Mouse (Mus musculus): Measurements from ENCODE around the gene D11Wsu47e.

D11Wsu47e gene

GRCm38 (mm10) chr11:113737553-113737854 lies 53.3 kb downstream of the D11Wsu47e start:
- no peak for DNase-seq

DNA sequence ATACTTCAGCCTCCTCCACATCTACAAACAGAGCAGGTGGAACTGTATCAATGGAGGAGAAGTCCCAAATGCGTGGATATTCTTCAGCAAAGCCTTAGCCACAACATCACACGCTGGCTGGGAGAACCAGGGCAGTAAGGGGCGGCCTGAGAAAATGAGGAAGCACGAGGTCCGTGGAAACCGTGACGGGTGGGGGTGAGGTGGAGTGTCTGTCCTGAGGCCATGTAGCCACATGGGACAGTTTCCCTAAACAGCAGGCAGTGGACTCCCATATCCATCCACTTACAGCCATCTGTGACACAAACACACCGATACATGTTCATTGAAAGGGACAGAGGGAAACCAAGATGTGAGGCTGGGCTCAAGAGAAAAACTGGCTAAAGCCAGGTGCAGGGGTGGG lies 53.7 kb downstream of the D11Wsu47e start:
- DNase-seq, result no peak

GRCm38 (mm10) chr11:113739213-113739612 lies 55.0 kb downstream of the D11Wsu47e start:
- peak; percentile 92 for DNase-seq

DNA sequence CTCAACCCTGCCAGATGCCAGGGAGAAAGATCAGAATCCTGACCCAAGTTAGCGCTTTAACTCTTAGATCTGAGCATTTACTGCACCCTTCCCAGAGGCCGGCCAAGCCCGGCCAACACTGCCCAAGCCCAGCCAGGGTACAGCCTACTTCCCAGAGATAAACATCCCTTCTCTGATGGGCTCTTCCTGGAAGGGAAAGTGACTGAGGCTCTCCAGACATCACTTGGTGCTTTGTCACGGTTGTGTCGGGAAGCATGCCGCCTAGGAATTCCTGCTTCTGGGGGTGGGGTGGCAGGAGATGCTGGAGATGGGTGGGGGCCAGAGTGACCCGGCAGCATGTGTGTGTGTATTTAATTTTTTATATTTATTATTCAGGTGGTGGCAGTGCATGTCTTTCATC lies 55.9 kb downstream of the D11Wsu47e start:
- peak; percentile 31 for DNase-seq

DNA sequence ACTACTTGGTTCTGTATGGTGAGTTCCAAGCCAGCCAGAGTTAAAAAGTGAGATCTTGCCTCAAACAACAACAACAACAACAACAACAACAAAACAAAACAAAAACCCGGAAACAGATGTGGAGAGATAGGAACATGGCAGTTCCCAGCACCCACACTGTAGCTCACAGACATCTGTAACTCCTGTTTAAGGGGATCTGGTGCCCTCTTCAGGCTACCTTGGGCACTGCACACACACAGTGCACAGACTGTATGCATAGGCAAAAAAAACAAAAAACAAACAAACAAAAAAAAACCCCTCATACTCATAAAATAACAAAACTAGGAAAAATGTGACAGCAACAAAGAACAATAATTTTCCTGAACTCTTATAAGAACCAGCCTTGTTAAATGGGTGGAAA lies 58.8 kb downstream of the D11Wsu47e start:
- DNase-seq, result no peak

Data from kidney, adult 9 months (tissue).